10 mouse cellular contexts compared by ENCODE assay signal in genomic region chr8:87753148-87753547, GRCm38 (mm10).
A peak's percentile ranks its signal among the peaks of the same experiment; 100 is the strongest.
DNase-seq lines count a peak whose midpoint lies in the region; ATAC-seq lines count a peak whose summit lies in the region.
"Had no signal": no experiment of that assay in that cellular context is flagged by ENCODE, and none has a peak within 500 bp of the region (broad histone marks: within the 10 kb centered on the region; RNA-seq: fewer than 3 reads in every experiment).

No protein-coding gene starts in this region.

- no peaks in the 10 kb centered on the region for H3K9me3 ChIP-seq in hindbrain, embryonic 12.5 days (replicated peaks)
- H3K9me3 ChIP-seq: limb, embryonic 13.5 days had no signal

- H3K4me1 ChIP-seq in hindbrain, embryonic 12.5 days = peaks cover 35% of the 10 kb centered on the region

- no peak overlapping the region for H3K4me3 ChIP-seq in hindbrain, embryonic 12.5 days
- H3K4me3 ChIP-seq: limb, embryonic 13.5 days had no signal

- H3K4me2 ChIP-seq in hindbrain, embryonic 12.5 days (replicated peaks) = no peak overlapping the region
- H3K4me2 ChIP-seq: limb, embryonic 13.5 days had no signal

- H3K9ac ChIP-seq in hindbrain, embryonic 12.5 days = no peak overlapping the region
- H3K9ac ChIP-seq: limb, embryonic 13.5 days had no signal

- WGBS in hindbrain, embryonic 12.5 days = 64% methylated on average over 8 of the region's 8 CpGs

- ATAC-seq in hindbrain, embryonic 12.5 days (ENCODE audit: low FRiP score) = 0 out of 2 replicates have a peak, but pooled peaks have one; percentile 39

- DNase-seq in gastrocnemius, adult 18-20 months (ENCODE audit: low spot score) = peak; percentile 39
- no peak for DNase-seq in gastrocnemius, postnatal 4 days (ENCODE audit: low spot score in 2 of 2)
- DNase-seq in ovary, postnatal 36 days (ENCODE audit: low spot score) = peak; percentile 22
- no peak for DNase-seq in ovary, adult 18-20 months (ENCODE audit: low spot score)
- DNase-seq in splenic B cell, adult 2 months (ENCODE audit: low read depth, low spot score) = peak; percentile 7
- DNase-seq in frontal cortex, adult 2 months (ENCODE audit: extremely low spot score in 1 of 2, low spot score in 1 of 2) = no peak
- no peak for DNase-seq in thymus, postnatal 25 days
- DNase-seq: heart, adult 18-20 months had no signal

- peak overlapping the region; percentile 76 for H3K27ac ChIP-seq in hindbrain, embryonic 12.5 days
- H3K27ac ChIP-seq: limb, embryonic 13.5 days had no signal

- no peaks in the 10 kb centered on the region for H3K36me3 ChIP-seq in hindbrain, embryonic 12.5 days
- no peaks in the 10 kb centered on the region for H3K36me3 ChIP-seq in splenic B cell, adult 2 months (ENCODE audit: control insufficient read depth, insufficient read depth, low read length, poor library complexity, severe bottlenecking)

- H3K27me3 ChIP-seq in hindbrain, embryonic 12.5 days = no peaks in the 10 kb centered on the region
- H3K27me3 ChIP-seq in splenic B cell, adult 2 months (ENCODE audit: control insufficient read depth, insufficient read depth, low read length, poor library complexity, severe bottlenecking) = no peaks in the 10 kb centered on the region
- H3K27me3 ChIP-seq: limb, embryonic 13.5 days had no signal

Comparison
In these comparisons a context has a peak if more than half of its experiments do, and no peak if none do; other contexts are left out.
1. DNase-seq: peak in gastrocnemius, adult 18-20 months (single experiment), ovary, postnatal 36 days (single experiment) and splenic B cell, adult 2 months (single experiment); none in gastrocnemius, postnatal 4 days (0 of 2), ovary, adult 18-20 months (single experiment), frontal cortex, adult 2 months (0 of 2) and thymus, postnatal 25 days (single experiment).